Mouse (Mus musculus): ENCODE measurements at regions not wholly inside any gene's neighbourhood (a gene's known extent, or its start where the extent isn't known, plus 50 kb on each side); places are given as distances from the start of the nearest gene placed in this dataset.

- no peaks in the 10 kb centered on the region for H3K27me3 ChIP-seq (replicated peaks; ENCODE audit: control insufficient read depth, insufficient read depth, low read length)
- H3K36me3 ChIP-seq (ENCODE audit: control insufficient read depth, insufficient read depth, low read length), result no peaks in the 10 kb centered on the region
- TF ChIP-seq CTCF (conservative IDR thresholded peaks at IDR 0.05; ENCODE audit: insufficient read depth, insufficient read length, low read depth, low read length) (no peak), POLR2A (IDR thresholded peaks at IDR 0.05; ENCODE audit: low read depth, low read length) (no peak)
- no peaks in the 10 kb centered on the region for H3K4me1 ChIP-seq (ENCODE audit: control insufficient read depth, insufficient read depth, low read length)
- H3K27ac ChIP-seq (ENCODE audit: insufficient read depth, low read depth, low read length), result no peak overlapping the region
- DNase-seq, result no peak
- H3K4me3 ChIP-seq (ENCODE audit: insufficient read depth, low read depth, low read length), result no peak overlapping the region
Observed at GRCm38 (mm10) chr13:82187196-82187595, 404.3 kb downstream of the Cetn3 start.

GRCm38 (mm10) chr13:82200739-82201138 lies 417.9 kb downstream of the Cetn3 start:
- no peaks in the 10 kb centered on the region for H3K36me3 ChIP-seq (ENCODE audit: control insufficient read depth, insufficient read depth, low read length)
- H3K4me1 ChIP-seq (ENCODE audit: control insufficient read depth, insufficient read depth, low read length), result no peaks in the 10 kb centered on the region
- no peak overlapping the region for H3K27ac ChIP-seq (ENCODE audit: insufficient read depth, low read depth, low read length)
- 95% methylated on average over 1 of the region's 1 CpGs for WGBS
- no peak overlapping the region for H3K4me3 ChIP-seq (ENCODE audit: insufficient read depth, low read depth, low read length)
- no peak for DNase-seq
- TF ChIP-seq CTCF (conservative IDR thresholded peaks at IDR 0.05; ENCODE audit: insufficient read depth, insufficient read length, low read depth, low read length), result no peak
- TF ChIP-seq POLR2A (IDR thresholded peaks at IDR 0.05; ENCODE audit: low read depth, low read length), result no peak
- no peaks in the 10 kb centered on the region for H3K27me3 ChIP-seq (replicated peaks; ENCODE audit: control insufficient read depth, insufficient read depth, low read length)

GRCm38 (mm10) chr13:82225430-82225829 lies 442.6 kb downstream of the Cetn3 start:
- no peaks in the 10 kb centered on the region for H3K4me1 ChIP-seq (ENCODE audit: control insufficient read depth, insufficient read depth, low read length)
- DNase-seq, result no peak
- no peaks in the 10 kb centered on the region for H3K27me3 ChIP-seq (replicated peaks; ENCODE audit: control insufficient read depth, insufficient read depth, low read length)
- H3K36me3 ChIP-seq (ENCODE audit: control insufficient read depth, insufficient read depth, low read length), result no peaks in the 10 kb centered on the region
- TF ChIP-seq POLR2A (IDR thresholded peaks at IDR 0.05; ENCODE audit: low read depth, low read length), result no peak
- H3K27ac ChIP-seq (ENCODE audit: insufficient read depth, low read depth, low read length), result no peak overlapping the region
- no peak overlapping the region for H3K4me3 ChIP-seq (ENCODE audit: insufficient read depth, low read depth, low read length)

- no peaks in the 10 kb centered on the region for H3K36me3 ChIP-seq (ENCODE audit: control insufficient read depth, insufficient read depth, low read length)
- WGBS, result 87% methylated on average over 2 of the region's 2 CpGs
- no peak for DNase-seq
- no peaks in the 10 kb centered on the region for H3K27me3 ChIP-seq (replicated peaks; ENCODE audit: control insufficient read depth, insufficient read depth, low read length)
- H3K4me1 ChIP-seq (ENCODE audit: control insufficient read depth, insufficient read depth, low read length), result no peaks in the 10 kb centered on the region
- no peak overlapping the region for H3K4me3 ChIP-seq (ENCODE audit: insufficient read depth, low read depth, low read length)
- TF ChIP-seq POLR2A (IDR thresholded peaks at IDR 0.05; ENCODE audit: low read depth, low read length), result no peak
- TF ChIP-seq CTCF (conservative IDR thresholded peaks at IDR 0.05; ENCODE audit: insufficient read depth, insufficient read length, low read depth, low read length), result no peak
- H3K27ac ChIP-seq (ENCODE audit: insufficient read depth, low read depth, low read length), result no peak overlapping the region
Observed at GRCm38 (mm10) chr13:82233901-82234300, 451.0 kb downstream of the Cetn3 start.

GRCm38 (mm10) chr13:82246231-82246630 lies 463.4 kb downstream of the Cetn3 start:
- H3K4me1 ChIP-seq (ENCODE audit: control insufficient read depth, insufficient read depth, low read length), result no peaks in the 10 kb centered on the region
- H3K27ac ChIP-seq (ENCODE audit: insufficient read depth, low read depth, low read length), result no peak overlapping the region
- H3K36me3 ChIP-seq (ENCODE audit: control insufficient read depth, insufficient read depth, low read length), result no peaks in the 10 kb centered on the region
- no peak overlapping the region for H3K4me3 ChIP-seq (ENCODE audit: insufficient read depth, low read depth, low read length)
- no peak for DNase-seq
- no peaks in the 10 kb centered on the region for H3K27me3 ChIP-seq (replicated peaks; ENCODE audit: control insufficient read depth, insufficient read depth, low read length)
- TF ChIP-seq POLR2A (IDR thresholded peaks at IDR 0.05; ENCODE audit: low read depth, low read length) (no peak), CTCF (conservative IDR thresholded peaks at IDR 0.05; ENCODE audit: insufficient read depth, insufficient read length, low read depth, low read length) (no peak)
- 34% methylated on average over 1 of the region's 1 CpGs for WGBS

GRCm38 (mm10) chr13:82250361-82250760 lies 467.5 kb downstream of the Cetn3 start:
- H3K27me3 ChIP-seq (replicated peaks; ENCODE audit: control insufficient read depth, insufficient read depth, low read length), result no peaks in the 10 kb centered on the region
- WGBS, result 96% methylated on average over 6 of the region's 6 CpGs
- no peaks in the 10 kb centered on the region for H3K36me3 ChIP-seq (ENCODE audit: control insufficient read depth, insufficient read depth, low read length)
- H3K27ac ChIP-seq (ENCODE audit: insufficient read depth, low read depth, low read length), result no peak overlapping the region
- no peak for DNase-seq
- TF ChIP-seq CTCF (conservative IDR thresholded peaks at IDR 0.05; ENCODE audit: insufficient read depth, insufficient read length, low read depth, low read length) (no peak), POLR2A (IDR thresholded peaks at IDR 0.05; ENCODE audit: low read depth, low read length) (no peak)
- no peaks in the 10 kb centered on the region for H3K4me1 ChIP-seq (ENCODE audit: control insufficient read depth, insufficient read depth, low read length)
- H3K4me3 ChIP-seq (ENCODE audit: insufficient read depth, low read depth, low read length), result no peak overlapping the region

GRCm38 (mm10) chr13:82258491-82258935 lies 475.6 kb downstream of the Cetn3 start:
- H3K27ac ChIP-seq (ENCODE audit: insufficient read depth, low read depth, low read length), result no peak overlapping the region

GRCm38 (mm10) chr13:82264236-82264635 lies 481.4 kb downstream of the Cetn3 start:
- WGBS, result 80% methylated on average over 2 of the region's 2 CpGs
- Histone ChIP-seq H3K36me3 (ENCODE audit: control insufficient read depth, insufficient read depth, low read length) (no peaks in the 10 kb centered on the region), H3K27me3 (replicated peaks; ENCODE audit: control insufficient read depth, insufficient read depth, low read length) (no peaks in the 10 kb centered on the region), H3K27ac (ENCODE audit: insufficient read depth, low read depth, low read length) (no peak overlapping the region), H3K4me1 (ENCODE audit: control insufficient read depth, insufficient read depth, low read length) (no peaks in the 10 kb centered on the region), H3K4me3 (ENCODE audit: insufficient read depth, low read depth, low read length) (no peak overlapping the region)
- TF ChIP-seq POLR2A (IDR thresholded peaks at IDR 0.05; ENCODE audit: low read depth, low read length), result no peak
- no peak for TF ChIP-seq CTCF (conservative IDR thresholded peaks at IDR 0.05; ENCODE audit: insufficient read depth, insufficient read length, low read depth, low read length)
- DNase-seq, result no peak

More at GRCm38 (mm10) chr13:82258491-82258935, 475.6 kb downstream of the Cetn3 start:
- DNase-seq, result peak; percentile 78
- Histone ChIP-seq H3K4me3 (ENCODE audit: insufficient read depth, low read depth, low read length) (no peak overlapping the region), H3K36me3 (ENCODE audit: control insufficient read depth, insufficient read depth, low read length) (no peaks in the 10 kb centered on the region), H3K4me1 (ENCODE audit: control insufficient read depth, insufficient read depth, low read length) (no peaks in the 10 kb centered on the region), H3K27me3 (replicated peaks; ENCODE audit: control insufficient read depth, insufficient read depth, low read length) (no peaks in the 10 kb centered on the region)
- TF ChIP-seq CTCF (conservative IDR thresholded peaks at IDR 0.05; ENCODE audit: insufficient read depth, insufficient read length, low read depth, low read length), result no peak
- no peak for TF ChIP-seq POLR2A (IDR thresholded peaks at IDR 0.05; ENCODE audit: low read depth, low read length)
- WGBS, result 52% methylated on average over 1 of the region's 1 CpGs
